Mouse (Mus musculus) bone marrow, adult 2 months (tissue): Measurements from ENCODE around the gene Smtnl2.

Experiments used
- CTCF ChIP-seq: fragments of 200-500 bp; IDR thresholded peaks from 2 replicates; pipeline ENCODE4 v1.5.1; 2011; ENCODE audit warnings: low read length, control low read depth; ENCODE audit not compliant: control insufficient read depth, insufficient read depth
- POLR2A ChIP-seq: fragments of 200-500 bp; IDR thresholded peaks from 2 replicates; pipeline ENCODE4 v1.6.1; 2011; ENCODE audit warnings: low read depth, mild to moderate bottlenecking, control low read depth, low read length, borderline replicate concordance; ENCODE audit not compliant: control insufficient read depth

GRCm38 (mm10) chr11:72388113-72388529, 23.4 kb downstream of the Smtnl2 start:
- TF ChIP-seq CTCF (no peak), POLR2A (no peak)
